Mouse (Mus musculus) MEL (cell line): Measurements from ENCODE around the gene Alas2. TPM values are rescaled to one million over a fixed set of nuclear protein-coding genes. Genes with fewer than 3 reads are reported as not detected.

Experiments used
- DNase-seq: peaks from one replicate; pipeline ENCODE4 v3.0.0; 2011; ENCODE audit warnings: low read depth, low spot score
- H3K27ac ChIP-seq: 2 replicates; pipeline ENCODE4 v1.5.1; 2012; ENCODE audit warnings: low read depth, mild to moderate bottlenecking, control low read depth, low read length, moderate library complexity; ENCODE audit not compliant: control insufficient read depth
- H3K27me3 ChIP-seq, 2 experiments: fragments of 150-350 bp in 1 of 2; sonication (generic) in 1 of 2; 2 replicates each; pipeline ENCODE4 v1.6.1; 2012; ENCODE audit warnings: low read length in 2 of 2, mild to moderate bottlenecking in 2 of 2, improper control_type of control experiment in 1 of 2, moderate library complexity in 1 of 2; ENCODE audit not compliant: insufficient read depth in 2 of 2, control insufficient read depth in 1 of 2
- H3K36me3 ChIP-seq, 2 experiments: 2 replicates each; pipeline ENCODE4 v1.6.1; 2012 to 2014; ENCODE audit warnings: low read length in 2 of 2, improper control_type of control experiment in 1 of 2, inconsistent platforms in 1 of 2, mild to moderate bottlenecking in 1 of 2; ENCODE audit not compliant: insufficient read depth in 2 of 2, control insufficient read depth in 1 of 2
- H3K4me1 ChIP-seq, 2 experiments: fragments of 150-350 bp in 1 of 2; sonication (generic) in 1 of 2; 2 replicates each; pipeline ENCODE4 v1.6.1; 2012; ENCODE audit warnings: low read length in 2 of 2, improper control_type of control experiment in 1 of 2, mild to moderate bottlenecking in 1 of 2; ENCODE audit not compliant: insufficient read depth in 2 of 2, control insufficient read depth in 1 of 2
- H3K4me3 ChIP-seq, 2 experiments: fragments of 150-350 bp in 1 of 2; sonication (generic) in 1 of 2; 2 replicates each; pipeline ENCODE4 v1.5.1; 2012; ENCODE audit warnings: low read depth in 2 of 2, low read length in 2 of 2, mild to moderate bottlenecking in 2 of 2, moderate library complexity in 2 of 2, control low read depth in 1 of 2, improper control_type of control experiment in 1 of 2; ENCODE audit not compliant: control insufficient read depth in 1 of 2, insufficient read depth in 1 of 2
- H3K79me2 ChIP-seq: 2 replicates; pipeline ENCODE4 v1.6.1; 2012; ENCODE audit warnings: mild to moderate bottlenecking, low read length, moderate library complexity; ENCODE audit not compliant: control insufficient read depth, poor library complexity, insufficient read depth
- H3K9ac ChIP-seq: 2 replicates; pipeline ENCODE4 v1.6.1; 2012; ENCODE audit warnings: low read depth, mild to moderate bottlenecking, control low read depth, low read length, moderate library complexity; ENCODE audit not compliant: control insufficient read depth, poor library complexity, severe bottlenecking
- H3K9me3 ChIP-seq: fragments of 150-350 bp; sonication (generic); replicated peaks from 2 replicates; pipeline ENCODE4 v1.6.1; 2012; ENCODE audit warnings: mild to moderate bottlenecking, low read length, improper control_type of control experiment, moderate library complexity; ENCODE audit not compliant: insufficient read depth
- BHLHE40 ChIP-seq: IDR thresholded peaks from 2 replicates; pipeline ENCODE4 v1.6.1; 2012; ENCODE audit warnings: low read depth, mild to moderate bottlenecking, inconsistent platforms, low read length, improper control_type of control experiment, borderline replicate concordance
- CHD1 ChIP-seq: IDR thresholded peaks from 2 replicates; pipeline ENCODE4 v1.6.1; 2012; ENCODE audit warnings: low read depth, mild to moderate bottlenecking, inconsistent platforms, low read length, improper control_type of control experiment
- CHD2 ChIP-seq: IDR thresholded peaks from 2 replicates; pipeline ENCODE4 v1.6.1; 2011; ENCODE audit warnings: low read length, improper control_type of control experiment
- CTCF ChIP-seq, 3 experiments: IDR thresholded peaks in 2 of 3; conservative IDR thresholded peaks in 1 of 3; 2 replicates each; pipeline ENCODE4 v1.5.1; 2011 to 2012; ENCODE audit warnings: low read length in 3 of 3, low read depth in 2 of 3, mild to moderate bottlenecking in 2 of 3, improper control_type of control experiment in 1 of 3, inconsistent platforms in 1 of 3, mixed read lengths in 1 of 3, moderate library complexity in 1 of 3; ENCODE audit not compliant: control insufficient read depth in 1 of 3, insufficient read depth in 1 of 3, poor library complexity in 1 of 3, severe bottlenecking in 1 of 3
- E2F4 ChIP-seq: IDR thresholded peaks from 2 replicates; pipeline ENCODE4 v1.6.1; 2011; ENCODE audit warnings: low read depth, low read length, improper control_type of control experiment, borderline replicate concordance
- ELF1 ChIP-seq: IDR thresholded peaks from 2 replicates; pipeline ENCODE4 v1.6.1; 2014; ENCODE audit warnings: low read depth, mild to moderate bottlenecking, inconsistent platforms, low read length, improper control_type of control experiment, moderate library complexity
- ETS1 ChIP-seq: IDR thresholded peaks from 2 replicates; pipeline ENCODE4 v1.6.1; 2012; ENCODE audit warnings: low read depth, mild to moderate bottlenecking, inconsistent platforms, low read length, improper control_type of control experiment, moderate library complexity
- GABPA ChIP-seq: IDR thresholded peaks from 2 replicates; pipeline ENCODE4 v1.6.1; 2012; ENCODE audit warnings: low read depth, mild to moderate bottlenecking, inconsistent platforms, low read length, improper control_type of control experiment, moderate library complexity
- GATA1 ChIP-seq: IDR thresholded peaks from 2 replicates; pipeline ENCODE4 v1.6.1; 2011; ENCODE audit warnings: low read depth, low read length, improper control_type of control experiment
- HCFC1 ChIP-seq: IDR thresholded peaks from 2 replicates; pipeline ENCODE4 v1.6.1; 2012; ENCODE audit warnings: low read depth, mild to moderate bottlenecking, inconsistent platforms, low read length, improper control_type of control experiment, moderate library complexity
- JUND ChIP-seq: IDR thresholded peaks from 2 replicates; pipeline ENCODE4 v1.6.1; 2011; ENCODE audit warnings: low read depth, mild to moderate bottlenecking, improper control_type of control experiment, low read length
- MAFK ChIP-seq: IDR thresholded peaks from 2 replicates; pipeline ENCODE4 v1.6.1; 2011; ENCODE audit warnings: low read depth, mild to moderate bottlenecking, low read length, improper control_type of control experiment, borderline replicate concordance
- MAX ChIP-seq: IDR thresholded peaks from 2 replicates; pipeline ENCODE4 v1.6.1; 2011; ENCODE audit warnings: low read length, improper control_type of control experiment
- MAZ ChIP-seq: IDR thresholded peaks from 2 replicates; pipeline ENCODE4 v1.6.1; 2012; ENCODE audit warnings: low read depth, mild to moderate bottlenecking, inconsistent platforms, low read length, improper control_type of control experiment
- MXI1 ChIP-seq: IDR thresholded peaks from 2 replicates; pipeline ENCODE4 v1.6.1; 2011; ENCODE audit warnings: mild to moderate bottlenecking, low read depth, low read length, improper control_type of control experiment
- MYB ChIP-seq: IDR thresholded peaks from 2 replicates; pipeline ENCODE4 v1.6.1; 2011; ENCODE audit warnings: mild to moderate bottlenecking, low read depth, low read length, improper control_type of control experiment
- MYC ChIP-seq: IDR thresholded peaks from 2 replicates; pipeline ENCODE4 v1.6.1; 2011; ENCODE audit warnings: low read depth, mild to moderate bottlenecking, low read length, improper control_type of control experiment, moderate library complexity
- NELFE ChIP-seq: IDR thresholded peaks from 2 replicates; pipeline ENCODE4 v1.6.1; 2011; ENCODE audit warnings: low read depth, low read length, improper control_type of control experiment
- NRF1 ChIP-seq: IDR thresholded peaks from 2 replicates; pipeline ENCODE4 v1.6.1; 2014; ENCODE audit warnings: low read depth, mild to moderate bottlenecking, inconsistent platforms, low read length, improper control_type of control experiment, moderate library complexity; ENCODE audit not compliant: poor library complexity, insufficient read depth, severe bottlenecking
- POLR2A ChIP-seq, 2 experiments: IDR thresholded peaks; 2 replicates each; pipeline ENCODE4 v1.6.1; 2011 to 2012; ENCODE audit warnings: low read length in 2 of 2, mild to moderate bottlenecking in 2 of 2, control low read depth in 1 of 2, improper control_type of control experiment in 1 of 2, low read depth in 1 of 2, moderate library complexity in 1 of 2; ENCODE audit not compliant: control insufficient read depth in 1 of 2, insufficient read depth in 1 of 2, poor library complexity in 1 of 2
- POLR2AphosphoS2 ChIP-seq: IDR thresholded peaks from 2 replicates; pipeline ENCODE4 v1.6.1; 2011; ENCODE audit warnings: low read length, improper control_type of control experiment
- POLR2AphosphoS5 ChIP-seq: IDR thresholded peaks from 2 replicates; pipeline ENCODE4 v1.6.1; 2012; ENCODE audit warnings: low read depth, borderline replicate concordance, mild to moderate bottlenecking, inconsistent platforms, low read length, moderate library complexity, mixed read lengths
- RAD21 ChIP-seq: IDR thresholded peaks from 2 replicates; pipeline ENCODE4 v1.6.1; 2011; ENCODE audit warnings: mild to moderate bottlenecking, low read depth, low read length, improper control_type of control experiment
- RCOR1 ChIP-seq: IDR thresholded peaks from 2 replicates; pipeline ENCODE4 v1.6.1; 2012; ENCODE audit warnings: low read depth, mild to moderate bottlenecking, inconsistent platforms, low read length, improper control_type of control experiment
- SIN3A ChIP-seq: IDR thresholded peaks from 2 replicates; pipeline ENCODE4 v1.6.1; 2012; ENCODE audit warnings: low read length, improper control_type of control experiment, inconsistent platforms
- SMC3 ChIP-seq: IDR thresholded peaks from 2 replicates; pipeline ENCODE4 v1.6.1; 2011; ENCODE audit warnings: low read depth, low read length, improper control_type of control experiment
- TAL1 ChIP-seq: IDR thresholded peaks from 2 replicates; pipeline ENCODE4 v1.6.1; 2012; ENCODE audit warnings: mild to moderate bottlenecking, inconsistent platforms, low read length, moderate library complexity, mixed read lengths
- USF2 ChIP-seq, 2 experiments: IDR thresholded peaks; 2 replicates each; pipeline ENCODE4 v1.6.1; 2011 to 2012; ENCODE audit warnings: improper control_type of control experiment in 2 of 2, low read length in 2 of 2, borderline replicate concordance in 1 of 2, inconsistent platforms in 1 of 2, low read depth in 1 of 2, mild to moderate bottlenecking in 1 of 2; ENCODE audit not compliant: insufficient read depth in 1 of 2
- ZC3H11A ChIP-seq: IDR thresholded peaks from 2 replicates; pipeline ENCODE4 v1.6.1; 2012; ENCODE audit warnings: low read depth, mild to moderate bottlenecking, inconsistent platforms, low read length, improper control_type of control experiment
- ZMIZ1 ChIP-seq: IDR thresholded peaks from 2 replicates; pipeline ENCODE4 v1.6.1; 2012; ENCODE audit warnings: low read depth, mild to moderate bottlenecking, inconsistent platforms, low read length, improper control_type of control experiment, moderate library complexity
- ZNF384 ChIP-seq: IDR thresholded peaks from 2 replicates; pipeline ENCODE4 v1.6.1; 2012; ENCODE audit warnings: low read depth, mild to moderate bottlenecking, inconsistent platforms, low read length, improper control_type of control experiment
- polyA plus RNA-seq, 2 experiments: library from polyadenylated mRNA; stranded (reverse) in 1 of 2; unstranded in 1 of 2; fragments of >175 nt in 1 of 2; fragments of >200 nt in 1 of 2; gene quantifications; 2 replicates each; pipeline versions ENCODE4 v1.2.1 to v1.2.4; 2012; ENCODE audit warnings: low replicate concordance in 2 of 2, low read depth in 1 of 2; ENCODE audit not compliant: insufficient read length in 2 of 2, insufficient read depth in 1 of 2, missing spikeins in 1 of 2
- total RNA-seq: library from RNA; depleted of rRNA; stranded (reverse); fragments of 300-350 nt; gene quantifications from 2 replicates; pipeline ENCODE4 v1.2.3, GENCODE M21; 2012

Gene Alas2
- total and polyA plus RNA-seq, 3 experiments = 35.6 to 79.1 TPM; not detected in 1

- no peaks in the 10 kb centered on the region for H3K9me3 ChIP-seq
- DNase-seq = peak; percentile 94
- peak within 1 kb of the TSS; percentile 90 for H3K9ac ChIP-seq
- peaks cover 1 to 14% of the 10 kb centered on the region in 2 experiments; a peak in 3 of 4 replicates for H3K36me3 ChIP-seq
- peak within 1 kb of the TSS; percentile 77 to 89 for H3K4me3 ChIP-seq
- TF ChIP-seq NRF1 = 0 out of 2 replicates have a peak, but pooled peaks have one; percentile 3
- peak; percentile 75 for TF ChIP-seq MYC
- no peak for TF ChIP-seq MAFK
- TF ChIP-seq POLR2AphosphoS2 = peak; percentile 85
- TF ChIP-seq CHD1 = peak; percentile 57; the same call in 1 of the 2 replicates
- 0 out of 2 replicates have a peak, but pooled peaks have one; percentile 8 for TF ChIP-seq ZNF384
- TF ChIP-seq SMC3 = peak; percentile 70
- peak; percentile 28 for TF ChIP-seq ZC3H11A
- no peak for TF ChIP-seq JUND
- TF ChIP-seq RAD21 = peak; percentile 45
- no peak for TF ChIP-seq GABPA
- peak; percentile 12; the same call in 1 of the 2 replicates for TF ChIP-seq ETS1
- peak; percentile 56 to 80 (median 67) for TF ChIP-seq CTCF (IDR thresholded peaks at IDR 0.05 in 2 of 3, conservative IDR thresholded peaks at IDR 0.05 in 1 of 3; ENCODE audit: control insufficient read depth in 1 of 3, insufficient read depth in 1 of 3, low read depth in 2 of 3, low read length in 3 of 3, poor library complexity in 1 of 3, severe bottlenecking in 1 of 3)
- 0 out of 2 replicates have a peak, but pooled peaks have one; percentile 56 for TF ChIP-seq MAZ
- no peak for TF ChIP-seq RCOR1
- peak; percentile 74 for TF ChIP-seq HCFC1
- no peak for TF ChIP-seq USF2 (IDR thresholded peaks at IDR 0.05; ENCODE audit: borderline replicate concordance in 1 of 2, insufficient read depth in 1 of 2, low read depth in 1 of 2, low read length in 2 of 2)
- TF ChIP-seq NELFE = peak; percentile 89
- peak; percentile 65; the same call in 1 of the 2 replicates for TF ChIP-seq E2F4
- TF ChIP-seq CHD2 = no peak
- TF ChIP-seq MAX = peak; percentile 66
- peak; percentile 69 for TF ChIP-seq SIN3A
- no peak for TF ChIP-seq MYB
- peak; percentile 10; the same call in 1 of the 2 replicates for TF ChIP-seq BHLHE40
- TF ChIP-seq POLR2AphosphoS5 = peak; percentile 90; the same call in 1 of the 2 replicates
- peak; percentile 78 for TF ChIP-seq ELF1
- peak; percentile 72; the same call in 1 of the 2 replicates for TF ChIP-seq ZMIZ1
- peak; percentile 82 to 95 for TF ChIP-seq POLR2A (IDR thresholded peaks at IDR 0.05; ENCODE audit: control insufficient read depth in 1 of 2, insufficient read depth in 1 of 2, low read depth in 1 of 2, low read length in 2 of 2, poor library complexity in 1 of 2)
- no peak for TF ChIP-seq GATA1
- no peak for TF ChIP-seq TAL1
- no peak; the same call in 1 of the 2 replicates for TF ChIP-seq MXI1
- H3K27ac ChIP-seq = peak within 1 kb of the TSS; percentile 98
- peaks cover 0 to 6% of the 10 kb centered on the region in 2 experiments; a peak in 3 of 4 replicates for H3K4me1 ChIP-seq
- H3K27me3 ChIP-seq = no peaks in the 10 kb centered on the region
- H3K79me2 ChIP-seq = peaks cover 12% of the 10 kb centered on the region; the same call in 1 of the 2 replicates
Observed at GRCm38 (mm10) chrX:150588023-150588764, 41.0 kb downstream of the Alas2 start, which contains the start of gene Pfkfb1. Gene Pfkfb1, plus strand, starts transcription at chrX:150588229.
